Mouse (Mus musculus) forebrain, embryonic 12.5 days (tissue): ENCODE measurements around the gene C2cd3. TPM values are rescaled to one million over a fixed set of nuclear protein-coding genes. Genes with fewer than 3 reads are reported as not detected.

Experiments used
- ATAC-seq: fragments of 200-750 bp; cut with Nextera tagmentation; 2 replicates; pipeline ENCODE4 v1.8.0; 2017; ENCODE audit warnings: moderate TSS enrichment; ENCODE audit not compliant: low FRiP score
- H3K27ac ChIP-seq: fragments of 300-500 bp; sonication (generic); 2 replicates; pipeline ENCODE4 v1.5.1; 2016; ENCODE audit warnings: mild to moderate bottlenecking
- H3K27me3 ChIP-seq: fragments of 300-500 bp; sonication (generic); 2 replicates; pipeline ENCODE4 v1.6.1; 2016; ENCODE audit warnings: mild to moderate bottlenecking
- H3K36me3 ChIP-seq: fragments of 300-500 bp; sonication (generic); replicated peaks from 2 replicates; pipeline ENCODE4 v1.6.1; 2016; ENCODE audit warnings: mild to moderate bottlenecking
- H3K4me1 ChIP-seq: fragments of 300-500 bp; sonication (generic); 2 replicates; pipeline ENCODE4 v1.6.1; 2016
- H3K4me2 ChIP-seq: fragments of 300-500 bp; sonication (generic); 2 replicates; pipeline ENCODE4 v1.6.1; 2016; ENCODE audit warnings: mild to moderate bottlenecking, moderate library complexity
- H3K4me3 ChIP-seq: fragments of 300-500 bp; sonication (generic); replicated peaks from 2 replicates; pipeline ENCODE4 v1.5.1; 2016; ENCODE audit warnings: mild to moderate bottlenecking
- H3K9ac ChIP-seq: fragments of 300-500 bp; sonication (generic); 2 replicates; pipeline ENCODE4 v1.6.1; 2016; ENCODE audit warnings: mild to moderate bottlenecking
- H3K9me3 ChIP-seq: fragments of 300-500 bp; sonication (generic); 2 replicates; pipeline ENCODE4 v1.6.1; 2016
- WGBS: fragments of 180-500 bp; shearing (Covaris S2); methylation state at CpG from one replicate; pipeline ENCODE4 v1.1.7; 2016; 5-methylcytosine and 5-hydroxymethylcytosine counted together
- polyA plus RNA-seq: library from polyadenylated mRNA; unstranded; fragments of >200 nt; fragmentation: Nextera tagmentation; extraction: Ambion mirVana; gene quantifications from 2 replicates; pipeline ENCODE4 v1.2.1, GENCODE M21; 2016

C2cd3 gene
- polyA plus RNA-seq, 1 experiment from 2014 or later: 44.3 TPM

- WGBS: 10% methylated on average over 17 of the region's 17 CpGs
- no peak for ATAC-seq
- peaks cover 21% of the 10 kb centered on the region for H3K4me1 ChIP-seq
These were observed 483 bp downstream of the C2cd3 start for GRCm38 (mm10) chr7:100372452-100372980.

GRCm38 (mm10) chr7:100378257-100378656 lies 6.2 kb downstream of the C2cd3 start:
- Histone ChIP-seq H3K27ac (no peak overlapping the region), H3K4me2 (no peak overlapping the region), H3K9ac (no peak overlapping the region), H3K27me3 (no peaks in the 10 kb centered on the region), H3K36me3 (peaks cover 69% of the 10 kb centered on the region), H3K9me3 (no peaks in the 10 kb centered on the region), H3K4me1 (no peaks in the 10 kb centered on the region; the same call in 1 of the 2 replicates), H3K4me3 (no peak overlapping the region)
- no peak for ATAC-seq
- 88% methylated on average over 2 of the region's 2 CpGs for WGBS

More at GRCm38 (mm10) chr7:100372452-100372980, 483 bp downstream of the C2cd3 start:
- H3K27ac ChIP-seq: peak overlapping the region; percentile 89
- peak overlapping the region; percentile 69 for H3K4me3 ChIP-seq
- H3K4me2 ChIP-seq: peak overlapping the region; percentile 79
- no peaks in the 10 kb centered on the region for H3K27me3 ChIP-seq
- H3K9me3 ChIP-seq: no peaks in the 10 kb centered on the region
- peak overlapping the region; percentile 62 for H3K9ac ChIP-seq
- peaks cover 26% of the 10 kb centered on the region for H3K36me3 ChIP-seq

DNA sequence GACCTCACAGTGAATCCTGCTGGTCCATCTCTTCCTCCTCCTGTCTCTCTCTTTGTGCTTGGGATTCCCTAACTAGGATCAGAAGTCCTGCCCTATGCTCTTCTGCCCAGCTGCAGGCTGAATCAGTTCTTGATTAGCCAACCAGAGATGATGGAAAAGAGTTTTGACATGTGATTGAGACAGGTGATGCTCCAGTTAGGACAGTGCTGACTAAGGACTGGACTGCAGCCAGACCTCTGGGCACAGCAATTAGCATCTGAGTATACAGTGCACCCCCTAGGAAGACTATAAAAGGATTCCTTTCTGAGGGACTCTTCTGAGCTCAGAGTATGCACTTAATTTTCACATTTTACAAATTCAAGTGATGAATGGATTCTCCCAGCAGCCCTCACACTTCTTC lies 9.1 kb downstream of the C2cd3 start:
- Histone ChIP-seq H3K27ac (no peak overlapping the region), H3K36me3 (peaks cover 63% of the 10 kb centered on the region), H3K9me3 (no peaks in the 10 kb centered on the region), H3K27me3 (no peaks in the 10 kb centered on the region), H3K9ac (no peak overlapping the region), H3K4me1 (no peaks in the 10 kb centered on the region), H3K4me3 (no peak overlapping the region), H3K4me2 (no peak overlapping the region)
- no peak for ATAC-seq

DNA sequence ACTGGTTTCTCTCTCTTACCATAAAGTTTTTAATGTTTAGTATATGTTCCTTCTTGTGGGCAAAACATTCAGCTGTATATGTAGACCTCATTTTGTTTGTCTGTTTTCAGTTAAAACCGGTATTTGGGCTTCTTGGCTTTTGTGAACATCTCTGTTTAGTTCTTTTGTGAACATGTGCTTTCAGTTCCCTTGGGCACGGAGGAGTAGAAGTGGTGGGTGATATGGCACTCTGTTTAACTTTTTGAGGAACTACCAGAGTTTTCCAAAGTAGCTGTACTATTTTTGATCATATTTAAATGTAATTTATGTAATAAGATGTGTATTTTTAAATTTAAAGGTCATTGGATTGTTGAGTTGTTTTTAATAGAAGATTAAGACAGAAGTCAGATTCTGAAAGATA lies 11.2 kb downstream of the C2cd3 start:
- H3K4me2 ChIP-seq: no peak overlapping the region
- H3K36me3 ChIP-seq: peaks cover 59% of the 10 kb centered on the region
- no peaks in the 10 kb centered on the region for H3K27me3 ChIP-seq
- H3K4me1 ChIP-seq: no peaks in the 10 kb centered on the region
- H3K9ac ChIP-seq: no peak overlapping the region
- no peak overlapping the region for H3K4me3 ChIP-seq
- no peak overlapping the region for H3K27ac ChIP-seq
- ATAC-seq: no peak
- 87% methylated on average over 2 of the region's 2 CpGs for WGBS
- H3K9me3 ChIP-seq: no peaks in the 10 kb centered on the region

DNA sequence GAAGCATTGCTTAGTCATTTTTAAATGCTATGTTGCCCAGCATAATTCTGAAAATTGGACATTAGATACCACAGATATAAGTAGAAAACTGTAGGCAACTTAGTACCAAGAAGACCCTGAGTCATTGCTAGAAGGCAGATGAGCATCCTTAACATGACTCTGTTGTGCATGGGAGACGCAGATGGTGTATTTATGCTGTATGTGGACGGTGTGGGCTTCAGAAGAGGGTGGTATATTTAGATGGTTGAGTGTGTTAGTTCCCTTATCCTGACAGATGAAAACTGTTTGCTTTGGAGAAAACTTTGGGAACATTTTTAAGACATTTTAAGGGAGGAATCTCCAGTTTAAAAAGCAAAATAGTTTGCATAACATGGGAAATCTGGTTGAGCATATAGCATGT lies 16.1 kb downstream of the C2cd3 start:
- Histone ChIP-seq H3K4me3 (no peak overlapping the region), H3K27me3 (no peaks in the 10 kb centered on the region), H3K4me2 (no peak overlapping the region), H3K9ac (no peak overlapping the region), H3K4me1 (no peaks in the 10 kb centered on the region), H3K9me3 (no peaks in the 10 kb centered on the region), H3K36me3 (peaks cover 58% of the 10 kb centered on the region), H3K27ac (no peak overlapping the region)
- 92% methylated on average over 2 of the region's 2 CpGs for WGBS
- no peak for ATAC-seq

DNA sequence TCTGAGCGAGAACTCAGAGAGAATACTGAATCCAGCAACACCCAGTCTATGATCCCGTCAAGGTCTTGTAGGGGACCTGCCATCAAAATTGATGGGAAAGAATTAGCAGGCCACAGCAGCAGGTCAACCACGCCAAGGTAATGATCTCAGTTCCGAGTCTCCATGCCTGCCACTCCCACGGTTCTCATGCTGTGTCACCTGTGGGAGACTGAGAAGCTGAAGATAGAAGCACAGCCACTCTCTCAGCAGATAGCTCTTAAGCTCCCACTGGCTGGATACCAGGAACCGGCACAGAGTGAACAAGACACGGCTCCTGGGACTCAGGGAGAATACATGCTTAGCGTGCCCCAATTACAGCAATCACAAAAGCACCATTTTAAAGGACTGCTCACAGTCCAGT lies 18.1 kb downstream of the C2cd3 start:
- ATAC-seq: no peak
- 93% methylated on average over 8 of the region's 8 CpGs for WGBS

GRCm38 (mm10) chr7:100392265-100392664 lies 20.2 kb downstream of the C2cd3 start:
- H3K4me1 ChIP-seq: no peaks in the 10 kb centered on the region
- H3K4me2 ChIP-seq: no peak overlapping the region
- H3K9ac ChIP-seq: no peak overlapping the region
- no peak overlapping the region for H3K4me3 ChIP-seq
- 86% methylated on average over 2 of the region's 2 CpGs for WGBS
- no peaks in the 10 kb centered on the region for H3K27me3 ChIP-seq
- H3K36me3 ChIP-seq: peaks cover 76% of the 10 kb centered on the region
- H3K27ac ChIP-seq: no peak overlapping the region
- no peak for ATAC-seq
- no peaks in the 10 kb centered on the region for H3K9me3 ChIP-seq

More for the DNA sequence above, 18.1 kb downstream of the C2cd3 start:
- Histone ChIP-seq H3K4me1 (no peaks in the 10 kb centered on the region), H3K27ac (no peak overlapping the region), H3K9me3 (no peaks in the 10 kb centered on the region), H3K27me3 (no peaks in the 10 kb centered on the region), H3K36me3 (peaks cover 61% of the 10 kb centered on the region), H3K4me3 (no peak overlapping the region), H3K9ac (no peak overlapping the region), H3K4me2 (no peak overlapping the region)

DNA sequence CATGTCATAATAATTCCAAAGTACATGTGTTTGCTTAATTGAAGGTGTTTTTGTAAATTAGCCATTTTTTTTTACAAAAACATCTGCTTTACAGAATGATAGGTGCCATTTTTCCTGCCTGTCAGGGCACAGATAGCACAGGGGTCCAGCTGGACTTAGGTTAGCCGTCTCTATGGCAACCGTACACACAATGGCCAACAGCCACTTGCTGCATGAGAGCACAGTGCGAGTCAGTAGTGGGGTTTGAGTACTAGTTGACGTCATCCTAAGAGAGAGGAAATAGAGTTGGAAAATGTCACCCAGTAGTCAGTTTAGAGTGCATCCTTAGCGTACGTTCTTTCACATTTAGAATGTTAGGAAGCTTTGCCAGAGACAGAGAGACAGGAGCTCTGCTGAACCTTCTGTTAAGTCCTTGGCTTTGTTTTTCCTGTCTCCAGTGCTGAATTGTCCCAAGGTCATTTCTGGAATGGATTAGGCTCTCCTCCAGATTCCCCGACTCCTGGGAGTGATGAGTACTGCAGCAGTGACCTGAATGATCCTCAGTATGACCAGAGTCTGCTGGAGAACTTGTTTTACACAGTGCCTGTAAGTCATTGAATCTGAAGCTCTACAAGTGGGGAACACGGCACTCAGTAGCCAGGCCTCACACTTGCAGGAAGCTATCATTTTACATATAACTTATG lies 27.3 kb downstream of the C2cd3 start:
- H3K27me3 ChIP-seq: no peaks in the 10 kb centered on the region
- H3K27ac ChIP-seq: no peak overlapping the region
- no peak overlapping the region for H3K4me3 ChIP-seq
- no peak overlapping the region for H3K4me2 ChIP-seq
- H3K4me1 ChIP-seq: no peaks in the 10 kb centered on the region
- 68% methylated on average over 8 of the region's 8 CpGs for whole genome bisulfite sequencing
- ATAC-seq: no peak
- H3K9ac ChIP-seq: no peak overlapping the region
- peaks cover 71% of the 10 kb centered on the region for H3K36me3 ChIP-seq
- no peaks in the 10 kb centered on the region for H3K9me3 ChIP-seq

DNA sequence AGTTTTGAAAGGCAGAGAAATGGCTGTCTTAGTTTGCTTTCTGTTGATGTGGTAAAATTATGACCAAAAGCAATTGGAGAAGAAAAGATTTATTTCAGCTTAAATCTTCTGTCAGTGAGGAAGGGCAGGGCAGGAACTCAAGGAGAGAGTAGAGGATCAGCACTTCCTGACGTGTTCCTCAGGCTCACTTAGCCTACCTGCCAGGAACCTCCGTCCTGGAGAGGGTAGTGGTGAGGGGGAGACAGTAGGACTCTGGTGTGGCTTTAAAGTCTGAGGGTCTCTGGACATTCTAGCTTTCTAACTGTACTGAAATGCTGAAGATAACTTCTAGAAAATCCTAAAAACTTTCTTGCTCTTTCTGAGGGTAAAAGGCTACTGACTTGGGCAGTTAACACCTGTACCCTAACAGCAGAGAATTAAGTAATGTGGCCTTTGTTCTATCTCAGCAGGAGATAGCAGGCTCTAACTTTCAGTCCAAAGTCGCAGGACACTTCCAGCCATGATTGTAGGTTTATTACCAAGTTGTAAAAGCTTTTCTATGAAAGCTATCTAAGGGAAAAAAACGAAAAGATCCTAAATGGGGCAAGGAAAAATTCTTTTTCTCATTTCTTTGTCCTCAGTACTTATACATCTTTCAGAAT lies 29.0 kb downstream of the C2cd3 start:
- H3K4me1 ChIP-seq: no peaks in the 10 kb centered on the region
- peaks cover 70% of the 10 kb centered on the region for H3K36me3 ChIP-seq
- no peak overlapping the region for H3K27ac ChIP-seq
- H3K9ac ChIP-seq: no peak overlapping the region
- H3K27me3 ChIP-seq: no peaks in the 10 kb centered on the region
- H3K4me2 ChIP-seq: no peak overlapping the region
- no peak overlapping the region for H3K4me3 ChIP-seq
- ATAC-seq: no peak
- H3K9me3 ChIP-seq: no peaks in the 10 kb centered on the region
- WGBS: 75% methylated on average over 4 of the region's 4 CpGs

- Histone ChIP-seq H3K9ac (no peak overlapping the region), H3K4me2 (no peak overlapping the region), H3K27ac (no peak overlapping the region), H3K4me3 (no peak overlapping the region), H3K36me3 (peaks cover 72% of the 10 kb centered on the region), H3K9me3 (no peaks in the 10 kb centered on the region), H3K27me3 (no peaks in the 10 kb centered on the region), H3K4me1 (no peaks in the 10 kb centered on the region)
- 69% methylated on average over 4 of the region's 4 CpGs for WGBS
- no peak for ATAC-seq
These were observed 30.7 kb downstream of the C2cd3 start for GRCm38 (mm10) chr7:100402715-100403114.

DNA sequence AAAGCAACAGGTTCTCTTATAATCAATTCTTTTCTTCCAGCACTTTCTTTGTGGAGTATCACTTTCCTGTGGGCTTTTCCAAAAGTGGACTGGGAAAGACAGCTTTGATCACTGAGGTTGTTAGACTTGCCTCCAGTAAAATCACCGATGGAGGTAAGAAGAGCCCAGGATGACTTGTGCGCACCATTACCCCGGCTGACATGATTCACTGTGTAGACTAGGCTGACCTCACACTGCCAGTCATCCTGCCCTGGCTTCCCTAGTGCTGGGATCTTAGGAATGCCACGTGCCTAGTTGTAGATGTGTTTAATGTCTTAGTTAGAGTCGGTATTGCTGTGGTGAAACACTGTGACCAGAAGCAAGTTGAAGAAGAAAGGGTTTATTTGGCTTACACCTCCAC lies 35.6 kb downstream of the C2cd3 start:
- no peak for ATAC-seq
- Histone ChIP-seq H3K27me3 (no peaks in the 10 kb centered on the region), H3K9me3 (no peaks in the 10 kb centered on the region), H3K27ac (no peak overlapping the region), H3K4me2 (no peak overlapping the region), H3K9ac (no peak overlapping the region), H3K4me1 (no peaks in the 10 kb centered on the region), H3K36me3 (peaks cover 86% of the 10 kb centered on the region), H3K4me3 (no peak overlapping the region)
- WGBS: 95% methylated on average over 5 of the region's 5 CpGs

GRCm38 (mm10) chr7:100408684-100409083 lies 36.7 kb downstream of the C2cd3 start:
- no peak overlapping the region for H3K4me3 ChIP-seq
- WGBS: 97% methylated on average over 4 of the region's 4 CpGs
- H3K36me3 ChIP-seq: peaks cover 86% of the 10 kb centered on the region
- no peak overlapping the region for H3K9ac ChIP-seq
- H3K27me3 ChIP-seq: no peaks in the 10 kb centered on the region
- no peak overlapping the region for H3K4me2 ChIP-seq
- H3K9me3 ChIP-seq: no peaks in the 10 kb centered on the region
- H3K4me1 ChIP-seq: no peaks in the 10 kb centered on the region
- ATAC-seq: no peak
- no peak overlapping the region for H3K27ac ChIP-seq

DNA sequence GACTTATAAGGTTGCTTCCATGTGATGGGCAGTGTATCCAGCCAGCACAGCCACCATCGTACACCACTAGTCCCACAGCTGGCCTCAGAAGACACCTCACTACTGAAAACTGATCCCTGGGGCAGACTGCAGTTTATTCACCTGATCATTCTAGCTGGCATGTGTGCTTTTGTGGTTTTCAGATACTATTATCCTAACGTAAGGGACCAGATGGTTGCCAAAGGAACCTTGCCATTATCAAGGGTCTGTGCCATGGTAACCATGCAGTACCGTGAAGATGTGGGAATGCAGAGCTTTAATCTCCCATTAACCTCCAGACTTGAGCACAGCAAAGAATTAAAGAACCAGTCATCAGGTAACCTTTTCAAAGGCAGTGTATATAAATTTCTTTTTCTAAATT lies 53.8 kb downstream of the C2cd3 start:
- H3K9ac ChIP-seq: no peak overlapping the region
- no peaks in the 10 kb centered on the region for H3K4me1 ChIP-seq
- 81% methylated on average over 3 of the region's 3 CpGs for WGBS
- ATAC-seq: no peak
- peaks cover 85% of the 10 kb centered on the region for H3K36me3 ChIP-seq
- H3K9me3 ChIP-seq: no peaks in the 10 kb centered on the region
- H3K4me3 ChIP-seq: no peak overlapping the region
- no peak overlapping the region for H3K27ac ChIP-seq
- H3K27me3 ChIP-seq: no peaks in the 10 kb centered on the region
- H3K4me2 ChIP-seq: no peak overlapping the region
